Mouse (Mus musculus) CH12.LX (cell line): Measurements from ENCODE around the gene Asb16.

Experiments used
- CTCF ChIP-seq, 2 experiments: IDR thresholded peaks in 1 of 2; conservative IDR thresholded peaks in 1 of 2; 2 replicates each; pipeline ENCODE4 v1.5.1; 2011 to 2012; ENCODE audit warnings: low read depth in 2 of 2, low read length in 2 of 2, improper control_type of control experiment in 1 of 2, inconsistent platforms in 1 of 2, mild to moderate bottlenecking in 1 of 2, moderate library complexity in 1 of 2
- HCFC1 ChIP-seq: IDR thresholded peaks from 2 replicates; pipeline ENCODE4 v1.6.1; 2012; ENCODE audit warnings: low read depth, mild to moderate bottlenecking, inconsistent platforms, low read length, improper control_type of control experiment
- MAFK ChIP-seq: IDR thresholded peaks from 2 replicates; pipeline ENCODE4 v1.6.1; 2011; ENCODE audit warnings: low read length, improper control_type of control experiment; ENCODE audit not compliant: insufficient replicate concordance
- PAX5 ChIP-seq: IDR thresholded peaks from 2 replicates; pipeline ENCODE4 v1.6.1; 2012; ENCODE audit warnings: low read length, inconsistent platforms, mixed read lengths
- ZMIZ1 ChIP-seq: IDR thresholded peaks from 2 replicates; pipeline ENCODE4 v1.6.1; 2012; ENCODE audit warnings: low read depth, mild to moderate bottlenecking, inconsistent platforms, low read length, improper control_type of control experiment

- TF ChIP-seq MAFK (no peak), HCFC1 (no peak), PAX5 (no peak), CTCF (conservative IDR thresholded peaks at IDR 0.05 in 1 of 2, IDR thresholded peaks at IDR 0.05 in 1 of 2; ENCODE audit: low read depth in 2 of 2, low read length in 2 of 2) (no peak), ZMIZ1 (no peak)
Observed at GRCm38 (mm10) chr11:102225221-102225620, 43.3 kb upstream of the Asb16 start.
